Mouse (Mus musculus): ENCODE results near the gene Cyp1b1.

Cyp1b1 gene

DNA sequence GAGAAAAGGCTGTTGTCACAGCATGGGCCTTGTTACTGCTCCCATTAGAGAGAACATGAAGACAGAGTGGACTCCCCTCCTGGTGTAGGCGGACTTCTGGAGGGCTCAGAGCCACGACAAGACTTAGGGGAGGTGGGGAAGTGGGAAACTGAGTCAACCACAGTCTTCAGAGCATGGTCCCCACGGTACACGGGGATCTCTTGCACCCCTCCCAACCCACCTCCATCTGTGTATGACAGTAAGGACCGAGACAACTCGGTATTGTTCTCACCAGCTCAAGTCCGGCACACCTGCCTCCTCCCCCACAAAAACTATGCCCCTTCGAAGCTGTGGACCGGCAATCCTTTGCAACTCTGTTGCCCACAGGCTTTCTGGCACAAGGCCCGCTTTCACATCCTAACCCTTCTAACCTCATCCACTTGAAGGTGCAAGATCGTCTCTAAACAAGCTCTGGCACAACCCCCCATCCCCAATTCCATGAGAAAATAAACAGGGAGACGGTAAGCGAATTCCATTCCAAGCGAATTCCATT, 13.3 kb upstream of the Cyp1b1 start:
- Histone ChIP-seq H3K36me3 (ENCODE audit: insufficient read depth, low read length) (no peaks in the 10 kb centered on the region), H3K9me3 (ENCODE audit: low read length) (no peaks in the 10 kb centered on the region), H3K4me1 (replicated peaks; ENCODE audit: low read depth, low read length) (peaks cover 5% of the 10 kb centered on the region; the same call in 1 of the 2 replicates), H3K4me3 (replicated peaks; ENCODE audit: low read length) (no peak overlapping the region), H3K27me3 (ENCODE audit: insufficient read depth, low read length) (peaks cover 34% of the 10 kb centered on the region)
- TF ChIP-seq POU5F1 (IDR thresholded peaks at IDR 0.05; ENCODE audit: borderline replicate concordance, low read length) (no peak), NANOG (IDR thresholded peaks at IDR 0.05; ENCODE audit: borderline replicate concordance, low read length) (no peak), CTCF (conservative IDR thresholded peaks at IDR 0.05; ENCODE audit: low read length) (no peak)

DNA sequence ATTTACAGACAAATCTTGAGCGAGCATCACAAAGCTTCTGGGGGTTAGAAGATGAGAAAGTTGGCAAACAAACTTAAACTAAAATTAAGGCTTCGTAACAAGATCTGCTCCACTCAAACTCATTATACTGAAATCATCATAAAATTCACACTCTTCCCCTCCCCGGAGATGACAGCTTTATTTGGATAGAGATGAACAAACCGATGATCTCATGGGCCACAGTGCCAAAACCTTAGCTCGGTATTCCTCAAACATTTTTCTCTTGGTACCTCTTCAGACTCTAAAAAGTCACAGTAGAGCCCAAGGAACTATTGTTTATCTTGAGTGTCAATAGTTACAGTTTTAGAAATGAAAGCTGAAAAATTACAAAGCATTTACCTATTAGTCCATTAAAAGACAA, 11.8 kb upstream of the Cyp1b1 start:
- Histone ChIP-seq H3K4me1 (replicated peaks; ENCODE audit: low read depth, low read length) (peaks cover 5% of the 10 kb centered on the region; the same call in 1 of the 2 replicates), H3K4me3 (replicated peaks; ENCODE audit: low read length) (no peak overlapping the region), H3K36me3 (ENCODE audit: insufficient read depth, low read length) (no peaks in the 10 kb centered on the region), H3K27me3 (ENCODE audit: insufficient read depth, low read length) (peaks cover 29% of the 10 kb centered on the region), H3K9me3 (ENCODE audit: low read length) (no peaks in the 10 kb centered on the region)
- TF ChIP-seq CTCF (conservative IDR thresholded peaks at IDR 0.05; ENCODE audit: low read length) (no peak), NANOG (IDR thresholded peaks at IDR 0.05; ENCODE audit: borderline replicate concordance, low read length) (no peak)

DNA sequence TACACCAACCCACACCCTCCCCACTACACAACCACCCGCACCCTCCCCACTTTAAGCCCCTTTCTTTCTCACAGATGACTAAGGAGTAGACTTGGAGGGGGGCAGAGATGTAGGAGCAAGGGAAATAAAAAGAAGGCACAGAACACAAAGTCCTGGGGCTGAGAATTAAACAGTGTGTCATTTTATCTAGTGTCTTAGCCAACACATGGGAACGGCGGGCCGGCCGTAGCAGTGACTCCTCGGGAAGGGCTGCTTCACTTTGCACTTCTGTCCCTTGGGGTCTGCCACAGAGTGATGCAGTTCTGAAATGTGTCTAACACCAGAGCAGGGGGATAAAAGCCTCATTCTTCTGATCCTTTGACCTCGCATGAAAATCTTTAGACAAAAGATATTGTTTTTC, 5.8 kb upstream of the Cyp1b1 start:
- TF ChIP-seq NANOG (IDR thresholded peaks at IDR 0.05; ENCODE audit: borderline replicate concordance, low read length) = no peak
- TF ChIP-seq POU5F1 (IDR thresholded peaks at IDR 0.05; ENCODE audit: borderline replicate concordance, low read length) = no peak
- TF ChIP-seq CTCF (conservative IDR thresholded peaks at IDR 0.05; ENCODE audit: low read length) = no peak
- Histone ChIP-seq H3K4me3 (replicated peaks; ENCODE audit: low read length) (no peak overlapping the region), H3K36me3 (ENCODE audit: insufficient read depth, low read length) (no peaks in the 10 kb centered on the region), H3K4me1 (replicated peaks; ENCODE audit: low read depth, low read length) (0 out of 2 replicates have a peak, but pooled peaks cover 2% of the 10 kb centered on the region), H3K9me3 (ENCODE audit: low read length) (peaks cover 16% of the 10 kb centered on the region), H3K27me3 (ENCODE audit: insufficient read depth, low read length) (peaks cover 47% of the 10 kb centered on the region)

DNA sequence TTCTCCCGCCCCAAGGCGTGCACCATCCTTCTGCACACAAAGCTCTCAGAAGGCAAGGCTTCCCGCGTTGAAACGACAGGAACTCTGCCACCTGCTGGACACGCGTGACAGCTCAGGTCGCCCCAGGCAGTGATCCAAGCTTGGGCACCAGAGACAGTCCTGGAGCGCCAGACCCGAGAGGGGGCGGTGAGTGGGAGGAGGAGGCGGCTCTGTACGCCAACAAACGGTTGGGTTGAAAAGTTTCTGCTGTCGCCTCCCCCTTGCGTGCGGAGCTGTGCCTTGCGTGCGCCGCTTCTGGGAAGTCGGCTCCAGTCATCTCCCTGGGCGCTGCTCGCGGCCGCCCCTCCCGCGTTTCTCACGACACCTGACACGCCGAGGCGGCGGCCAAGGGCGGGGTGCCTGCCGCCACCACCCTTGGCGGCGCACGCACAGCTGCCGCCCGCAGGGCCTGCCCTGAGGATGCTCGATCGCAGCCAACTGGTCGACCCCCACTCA, 835 bp upstream of the Cyp1b1 start:
- Histone ChIP-seq H3K4me3 (replicated peaks; ENCODE audit: low read length) (peak overlapping the region; percentile 76), H3K27me3 (ENCODE audit: insufficient read depth, low read length) (peaks cover 84% of the 10 kb centered on the region), H3K4me1 (replicated peaks; ENCODE audit: low read depth, low read length) (peaks cover 35% of the 10 kb centered on the region), H3K36me3 (ENCODE audit: insufficient read depth, low read length) (no peaks in the 10 kb centered on the region), H3K9me3 (ENCODE audit: low read length) (peaks cover 16% of the 10 kb centered on the region)
- TF ChIP-seq CTCF (conservative IDR thresholded peaks at IDR 0.05; ENCODE audit: low read length) (peak; percentile 53), POU5F1 (IDR thresholded peaks at IDR 0.05; ENCODE audit: borderline replicate concordance, low read length) (no peak)

DNA sequence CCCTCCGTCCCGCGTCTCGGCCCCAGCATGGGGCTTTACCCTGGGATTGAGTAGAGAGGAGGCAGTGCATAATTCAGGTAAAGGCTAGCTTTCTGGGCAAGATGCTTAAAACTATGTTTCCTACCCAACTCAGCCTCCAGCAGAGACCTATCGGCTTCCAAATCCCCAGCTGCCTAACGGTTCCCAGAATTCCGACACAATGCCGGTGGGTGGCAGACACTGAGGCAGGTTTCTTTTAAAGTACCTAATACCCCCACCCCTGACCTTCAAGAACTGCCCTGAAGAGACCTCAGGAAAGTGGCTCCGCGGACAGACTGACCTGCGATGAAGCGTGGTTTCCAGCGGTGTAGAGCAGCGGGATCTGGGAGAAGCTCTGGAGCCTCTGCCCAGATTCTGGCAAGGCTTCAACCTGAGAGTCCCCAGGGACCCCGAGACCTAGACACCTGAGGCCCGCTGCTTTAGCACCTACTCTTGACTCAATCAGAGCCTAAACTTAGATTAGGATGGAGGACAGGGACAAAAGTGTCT, 429 bp downstream of the Cyp1b1 start:
- H3K9me3 ChIP-seq (ENCODE audit: low read length) = peaks cover 16% of the 10 kb centered on the region
- peaks cover 87% of the 10 kb centered on the region for H3K27me3 ChIP-seq (ENCODE audit: insufficient read depth, low read length)
- TF ChIP-seq POU5F1 (IDR thresholded peaks at IDR 0.05; ENCODE audit: borderline replicate concordance, low read length) = no peak
- no peak for TF ChIP-seq NANOG (IDR thresholded peaks at IDR 0.05; ENCODE audit: borderline replicate concordance, low read length)
- TF ChIP-seq CTCF (conservative IDR thresholded peaks at IDR 0.05; ENCODE audit: low read length) = no peak

DNA sequence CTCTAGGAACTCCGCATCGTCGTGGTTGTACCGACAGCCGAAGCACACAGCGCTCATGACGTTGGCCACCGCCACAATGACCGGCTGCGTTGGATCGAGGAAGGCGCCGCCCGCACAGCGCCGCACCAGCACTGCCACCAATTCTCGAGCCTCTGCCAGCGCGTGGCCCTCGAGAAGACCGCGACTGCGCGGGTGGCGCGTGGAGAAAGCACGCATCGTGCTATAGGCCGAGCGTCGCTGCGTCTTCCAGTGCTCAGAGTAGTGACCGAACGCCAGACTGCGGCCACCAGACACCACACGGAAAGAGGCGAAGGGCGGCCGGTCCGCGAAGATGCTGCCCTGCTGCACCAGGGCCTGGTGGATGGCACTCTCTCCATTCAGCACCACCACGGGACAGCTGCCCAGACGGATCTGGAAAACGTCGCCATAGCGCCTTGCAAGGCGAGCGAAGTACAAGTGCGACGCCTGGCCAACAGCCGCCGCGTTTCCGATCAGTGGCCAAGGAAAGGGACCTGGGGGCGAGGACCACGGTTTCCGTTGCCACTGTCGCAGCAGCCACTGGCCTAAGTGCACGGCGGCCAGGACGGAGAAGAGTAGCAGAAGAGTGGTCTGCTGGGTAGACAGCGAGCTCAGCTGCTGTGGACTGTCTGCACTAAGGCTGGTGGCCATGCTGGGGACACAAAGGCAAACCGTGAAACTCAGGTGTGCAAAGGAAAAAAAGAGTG, 1.1 kb downstream of the Cyp1b1 start:
- TF ChIP-seq CTCF (conservative IDR thresholded peaks at IDR 0.05; ENCODE audit: low read length) (no peak), NANOG (IDR thresholded peaks at IDR 0.05; ENCODE audit: borderline replicate concordance, low read length) (no peak), POU5F1 (IDR thresholded peaks at IDR 0.05; ENCODE audit: borderline replicate concordance, low read length) (no peak)
- Histone ChIP-seq H3K36me3 (ENCODE audit: insufficient read depth, low read length) (no peaks in the 10 kb centered on the region), H3K4me3 (replicated peaks; ENCODE audit: low read length) (peak overlapping the region; percentile 76), H3K4me1 (replicated peaks; ENCODE audit: low read depth, low read length) (peaks cover 45% of the 10 kb centered on the region), H3K27me3 (ENCODE audit: insufficient read depth, low read length) (peaks cover 82% of the 10 kb centered on the region), H3K9me3 (ENCODE audit: low read length) (peaks cover 16% of the 10 kb centered on the region)

More for the DNA sequence above, 429 bp downstream of the Cyp1b1 start:
- Histone ChIP-seq H3K36me3 (ENCODE audit: insufficient read depth, low read length) (no peaks in the 10 kb centered on the region), H3K4me3 (replicated peaks; ENCODE audit: low read length) (peak overlapping the region; percentile 76), H3K4me1 (replicated peaks; ENCODE audit: low read depth, low read length) (peaks cover 44% of the 10 kb centered on the region)

DNA sequence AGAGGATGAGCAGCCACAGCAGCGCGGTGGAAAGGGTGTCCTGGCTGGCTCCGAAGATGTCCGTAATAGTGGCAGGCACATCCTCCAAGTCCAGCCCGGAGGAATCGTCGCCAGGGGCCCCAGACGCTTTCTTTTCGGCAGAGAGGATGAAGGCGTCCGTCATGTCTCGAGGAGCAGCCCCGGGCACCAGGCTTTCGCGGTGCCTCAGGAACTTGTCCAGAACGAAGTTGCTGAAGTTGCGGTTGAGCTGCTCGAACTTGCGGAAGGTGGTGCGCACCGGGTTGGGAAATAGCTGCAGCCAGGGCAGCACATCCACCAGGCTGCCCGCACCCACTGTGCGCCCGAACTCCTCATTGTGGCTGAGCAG, 1.6 kb downstream of the Cyp1b1 start:
- Histone ChIP-seq H3K27me3 (ENCODE audit: insufficient read depth, low read length) (peaks cover 77% of the 10 kb centered on the region), H3K4me1 (replicated peaks; ENCODE audit: low read depth, low read length) (peaks cover 51% of the 10 kb centered on the region), H3K4me3 (replicated peaks; ENCODE audit: low read length) (peak overlapping the region; percentile 76), H3K36me3 (ENCODE audit: insufficient read depth, low read length) (no peaks in the 10 kb centered on the region), H3K9me3 (ENCODE audit: low read length) (peaks cover 16% of the 10 kb centered on the region)
- TF ChIP-seq NANOG (IDR thresholded peaks at IDR 0.05; ENCODE audit: borderline replicate concordance, low read length) = no peak
- TF ChIP-seq CTCF (conservative IDR thresholded peaks at IDR 0.05; ENCODE audit: low read length) = no peak

DNA sequence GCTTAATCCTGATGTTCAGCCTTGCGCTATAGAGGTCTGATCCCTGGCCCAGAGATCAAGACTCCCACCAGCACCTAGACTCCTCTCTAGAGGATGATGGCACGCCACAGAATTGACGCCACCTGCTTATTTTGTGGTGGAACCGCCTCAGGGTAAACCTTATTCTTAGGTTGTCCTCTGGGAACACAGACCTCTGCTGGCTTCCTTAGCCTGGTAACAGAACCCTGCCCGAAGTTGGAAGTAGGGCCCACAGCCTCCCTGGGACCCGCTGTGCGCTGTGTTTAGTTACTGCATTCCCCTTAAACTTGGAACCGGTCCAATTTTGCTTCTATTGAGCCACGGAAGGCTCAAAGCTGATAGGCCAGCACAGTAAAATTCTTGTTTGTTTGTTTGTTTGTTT, 2.3 kb downstream of the Cyp1b1 start:
- H3K4me1 ChIP-seq (replicated peaks; ENCODE audit: low read depth, low read length) = peaks cover 58% of the 10 kb centered on the region
- TF ChIP-seq NANOG (IDR thresholded peaks at IDR 0.05; ENCODE audit: borderline replicate concordance, low read length) (no peak), CTCF (conservative IDR thresholded peaks at IDR 0.05; ENCODE audit: low read length) (no peak), POU5F1 (IDR thresholded peaks at IDR 0.05; ENCODE audit: borderline replicate concordance, low read length) (no peak)

More for the DNA sequence above, 2.3 kb downstream of the Cyp1b1 start:
- Histone ChIP-seq H3K36me3 (ENCODE audit: insufficient read depth, low read length) (no peaks in the 10 kb centered on the region), H3K4me3 (replicated peaks; ENCODE audit: low read length) (peak overlapping the region; percentile 76; the same call in 1 of the 2 replicates), H3K9me3 (ENCODE audit: low read length) (peaks cover 14% of the 10 kb centered on the region), H3K27me3 (ENCODE audit: insufficient read depth, low read length) (peaks cover 69% of the 10 kb centered on the region)
